Mouse (Mus musculus) neural tube, embryonic 12.5 days (tissue): ENCODE results near the gene Zfp985. TPM values are rescaled to one million over a fixed set of nuclear protein-coding genes. Genes with fewer than 3 reads are reported as not detected.
"Not testable (repeated sequence)": the region's sequence is repeated elsewhere in the genome, so short reads cannot be mapped to it uniquely, and the experiment has no call there.

Experiments
- ATAC-seq: fragments of 200-750 bp; cut with Nextera tagmentation; 2 replicates; pipeline ENCODE4 v1.8.0; 2017; ENCODE audit warnings: low read depth, mild to moderate bottlenecking, moderate TSS enrichment, moderate library complexity; ENCODE audit not compliant: low FRiP score
- H3K27ac ChIP-seq: fragments of 300-500 bp; sonication (generic); 2 replicates; pipeline ENCODE4 v1.5.1; 2016
- H3K27me3 ChIP-seq: fragments of 300-500 bp; sonication (generic); replicated peaks from 2 replicates; pipeline ENCODE4 v1.6.1; 2016; ENCODE audit warnings: mild to moderate bottlenecking
- H3K36me3 ChIP-seq: fragments of 300-500 bp; sonication (generic); 2 replicates; pipeline ENCODE4 v1.6.1; 2016; ENCODE audit warnings: mild to moderate bottlenecking
- H3K4me1 ChIP-seq: fragments of 300-500 bp; sonication (generic); 2 replicates; pipeline ENCODE4 v1.6.1; 2016
- H3K4me2 ChIP-seq: fragments of 300-500 bp; sonication (generic); replicated peaks from 2 replicates; pipeline ENCODE4 v1.6.1; 2016; ENCODE audit warnings: mild to moderate bottlenecking
- H3K4me3 ChIP-seq: fragments of 300-500 bp; sonication (generic); 2 replicates; pipeline ENCODE4 v1.5.1; 2016
- H3K9ac ChIP-seq: fragments of 300-500 bp; sonication (generic); 2 replicates; pipeline ENCODE4 v1.6.1; 2016; ENCODE audit warnings: mild to moderate bottlenecking
- H3K9me3 ChIP-seq: fragments of 300-500 bp; sonication (generic); 2 replicates; pipeline ENCODE4 v1.6.1; 2016; ENCODE audit warnings: mild to moderate bottlenecking
- WGBS: fragments of 180-500 bp; shearing (Covaris S2); methylation state at CpG from one replicate; pipeline ENCODE4 v1.1.7; 2016; 5-methylcytosine and 5-hydroxymethylcytosine counted together
- polyA plus RNA-seq: library from polyadenylated mRNA; unstranded; fragments of >200 nt; fragmentation: Nextera tagmentation; extraction: Ambion mirVana; gene quantifications from 2 replicates; pipeline ENCODE4 v1.2.1, GENCODE M21; 2016

Gene Zfp985
- polyA plus RNA-seq, 1 experiment from 2014 or later = not detected

DNA sequence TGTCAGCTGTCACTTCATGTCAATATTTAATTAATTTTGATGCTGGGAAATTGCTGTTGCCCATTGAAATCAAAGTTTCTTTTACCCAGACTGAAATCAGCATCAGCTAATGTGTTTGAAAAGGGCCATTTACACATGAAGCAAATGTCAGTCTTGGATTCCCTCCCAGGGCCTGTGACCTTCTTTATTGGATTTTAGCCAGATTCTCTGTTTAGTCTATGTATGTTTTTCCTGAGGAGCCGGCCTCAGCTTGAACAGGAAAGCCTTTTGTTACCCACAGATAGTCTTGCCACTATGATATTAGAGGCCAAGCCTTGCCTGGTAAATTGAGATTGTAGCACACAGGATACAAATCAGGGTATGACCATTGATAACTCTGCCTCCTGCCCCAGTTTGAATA is 6.0 kb downstream of the Zfp985 start:
- H3K4me2 ChIP-seq, H3K4me3 ChIP-seq, H3K4me1 ChIP-seq, H3K27me3 ChIP-seq, ATAC-seq, H3K9ac ChIP-seq, H3K27ac ChIP-seq, H3K36me3 ChIP-seq: not testable (repeated sequence)
- H3K9me3 ChIP-seq = peaks cover 10% of the 10 kb centered on the region; the same call in 1 of the 2 replicates
- WGBS = 70% methylated on average over 1 of the region's 1 CpGs

DNA sequence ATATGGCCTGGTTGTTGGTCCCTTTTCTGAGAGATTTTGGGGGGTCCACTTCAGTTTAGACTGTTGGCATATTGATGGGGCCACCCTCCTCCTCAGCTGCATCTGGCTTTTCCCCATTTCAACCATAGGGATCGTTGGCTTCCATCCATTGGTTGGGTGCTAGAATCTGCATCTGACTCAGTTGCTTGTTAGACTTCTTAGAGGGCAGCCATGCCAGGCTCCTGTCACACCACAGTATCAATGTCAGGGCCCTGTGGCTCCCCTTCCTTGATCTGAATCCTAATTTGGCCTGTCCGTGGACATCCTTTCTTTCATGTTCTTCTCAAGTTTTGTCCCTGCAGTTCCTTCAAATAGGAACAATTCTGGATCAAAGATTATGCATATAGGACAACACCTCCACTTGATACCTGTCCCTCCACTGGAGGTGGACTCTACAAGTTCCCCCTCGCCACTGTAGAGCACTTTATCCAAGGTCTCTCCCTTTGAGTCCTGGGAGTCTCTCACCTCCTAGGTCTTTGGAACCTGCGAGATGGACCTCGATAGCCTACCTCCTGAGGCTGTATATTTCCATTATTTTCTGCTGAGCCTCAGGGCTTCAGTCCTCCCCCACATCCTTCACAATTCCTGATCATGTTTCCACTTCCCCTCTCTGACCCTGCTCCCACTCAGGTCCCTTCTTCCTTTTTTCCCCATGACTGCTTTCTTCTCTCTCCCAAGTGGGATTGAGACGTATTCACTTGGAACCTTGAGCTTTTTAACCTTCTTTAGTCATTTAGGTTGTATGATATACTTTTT is 12.5 kb downstream of the Zfp985 start:
- WGBS = 76% methylated on average over 6 of the region's 6 CpGs
- Histone ChIP-seq H3K9ac (no peak overlapping the region), H3K27me3 (no peaks in the 10 kb centered on the region)

DNA sequence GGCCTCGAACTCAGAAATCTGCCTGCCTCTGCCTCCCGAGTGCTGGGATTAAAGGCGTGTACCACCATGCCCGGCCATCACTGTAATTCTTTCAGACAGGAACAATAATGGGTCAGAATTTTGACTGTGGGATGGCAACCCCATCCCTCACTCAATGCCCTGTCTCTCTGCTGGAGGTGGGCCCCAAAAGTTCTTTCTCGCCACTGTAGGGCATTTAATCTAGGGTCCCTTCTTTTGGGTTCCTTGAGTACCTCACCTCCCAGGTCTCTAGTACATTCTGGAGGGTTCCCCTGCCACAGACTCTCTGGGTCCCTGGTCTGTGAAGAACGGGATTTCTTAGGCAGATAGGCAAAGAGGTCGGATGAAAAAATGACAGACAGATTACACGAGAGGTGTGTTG is 18.1 kb downstream of the Zfp985 start:
- H3K4me1 ChIP-seq, ATAC-seq, H3K4me2 ChIP-seq, H3K27me3 ChIP-seq, H3K9me3 ChIP-seq, H3K27ac ChIP-seq, H3K4me3 ChIP-seq, H3K36me3 ChIP-seq, H3K9ac ChIP-seq: not testable (repeated sequence)
- 87% methylated on average over 8 of the region's 8 CpGs for WGBS

More for the DNA sequence above, 12.5 kb downstream of the Zfp985 start:
- H3K4me2 ChIP-seq = no peak overlapping the region
- no peaks in the 10 kb centered on the region for H3K4me1 ChIP-seq
- peaks cover 13% of the 10 kb centered on the region; the same call in 1 of the 2 replicates for H3K9me3 ChIP-seq
- no peak overlapping the region for H3K4me3 ChIP-seq
- H3K36me3 ChIP-seq = no peaks in the 10 kb centered on the region
- no peak for ATAC-seq
- no peak overlapping the region for H3K27ac ChIP-seq

DNA sequence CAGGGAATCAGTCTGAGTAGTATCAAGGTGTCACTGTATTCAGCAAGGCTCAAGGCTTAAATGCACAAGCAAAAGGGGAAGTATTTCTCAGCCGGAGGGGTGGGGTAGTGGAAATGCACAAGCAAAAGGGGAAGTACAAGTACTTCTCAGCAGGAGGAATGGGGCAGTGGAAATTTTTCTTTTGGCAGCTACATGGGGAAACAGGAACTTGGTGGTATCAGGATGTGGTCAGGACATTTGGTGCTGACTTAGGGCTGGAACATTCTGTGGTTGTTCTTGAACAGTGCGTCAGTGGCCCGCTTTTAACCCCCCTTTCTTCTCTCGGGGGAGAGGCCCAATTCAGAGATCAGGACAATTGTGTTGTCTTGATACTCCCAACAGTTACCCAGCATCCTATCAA is 26.3 kb downstream of the Zfp985 start:
- H3K9me3 ChIP-seq = peaks cover 14% of the 10 kb centered on the region
- not testable (repeated sequence) for H3K27ac ChIP-seq, H3K4me3 ChIP-seq, H3K4me2 ChIP-seq, H3K36me3 ChIP-seq, H3K4me1 ChIP-seq, H3K27me3 ChIP-seq, H3K9ac ChIP-seq, ATAC-seq
- 94% methylated on average over 4 of the region's 4 CpGs for WGBS

DNA sequence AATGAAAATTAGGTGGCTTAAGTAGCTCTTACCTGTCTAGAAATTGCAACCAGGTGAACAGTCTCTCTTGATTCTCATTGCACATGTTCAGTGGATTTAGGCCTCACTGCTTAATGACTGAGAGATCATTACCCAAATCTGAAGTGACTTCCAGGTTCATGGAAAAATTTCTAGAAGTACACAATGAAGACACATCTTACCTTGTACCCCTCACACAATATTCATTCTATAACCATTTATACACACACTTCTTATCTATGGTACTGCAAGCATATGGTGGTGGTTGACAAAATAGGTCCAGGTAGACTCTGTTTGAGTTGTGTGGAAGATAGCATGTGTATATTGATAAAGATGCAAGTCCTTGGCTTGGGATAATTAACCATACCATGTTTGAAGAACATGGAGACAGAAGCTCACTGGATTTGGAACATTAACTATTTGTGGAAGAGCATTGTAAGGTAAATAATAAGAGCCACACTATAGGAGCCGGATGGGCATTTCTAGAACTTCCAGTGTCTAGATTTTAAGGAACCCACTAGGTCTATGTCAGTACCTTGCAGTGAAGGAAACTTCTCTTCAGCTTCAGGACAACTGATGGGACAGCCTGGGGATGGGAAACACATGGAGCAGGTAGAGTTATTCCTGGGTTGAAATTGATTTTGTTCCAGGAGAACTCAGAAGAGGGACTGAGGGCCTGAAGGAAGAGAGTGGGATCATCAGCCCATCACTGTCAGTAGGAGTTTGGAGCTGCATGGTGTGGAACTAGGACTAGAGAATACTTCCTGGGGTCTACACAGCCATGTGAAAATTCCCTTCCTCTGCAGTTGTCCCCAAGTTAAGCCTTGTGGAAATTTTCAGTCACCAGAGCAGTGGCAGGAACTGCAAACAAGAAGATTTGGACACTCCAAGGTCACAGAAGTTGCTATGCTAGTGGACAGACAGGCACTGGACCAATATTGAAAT is 33.7 kb downstream of the Zfp985 start:
- no peak for ATAC-seq
- H3K36me3 ChIP-seq = no peaks in the 10 kb centered on the region
- H3K9ac ChIP-seq = no peak overlapping the region
- H3K27me3 ChIP-seq = no peaks in the 10 kb centered on the region
- H3K4me2 ChIP-seq = no peak overlapping the region
- peaks cover 27% of the 10 kb centered on the region for H3K9me3 ChIP-seq
- H3K4me3 ChIP-seq = no peak overlapping the region
- 68% methylated on average over 1 of the region's 1 CpGs for WGBS
- no peaks in the 10 kb centered on the region for H3K4me1 ChIP-seq
- H3K27ac ChIP-seq = no peak overlapping the region

DNA sequence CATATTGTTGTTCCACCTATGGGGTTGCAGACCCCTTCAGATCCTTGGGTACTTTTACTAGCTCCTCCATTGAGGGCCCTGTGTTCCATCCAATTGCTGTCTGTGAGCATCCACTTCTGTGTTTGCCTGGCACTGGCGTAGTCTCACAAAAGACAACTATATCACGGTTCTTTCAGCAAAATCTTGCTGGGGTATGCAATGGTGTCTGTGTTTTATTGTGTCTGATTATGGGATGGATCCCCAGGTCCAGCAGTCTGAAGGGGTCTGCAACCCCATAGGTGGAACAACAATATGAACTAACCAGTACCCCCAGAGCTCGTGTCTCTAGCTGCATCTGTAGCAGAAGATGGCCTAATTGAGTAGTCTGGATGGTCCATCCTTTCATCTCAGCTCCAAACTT is 41.6 kb downstream of the Zfp985 start:
- not testable (repeated sequence) for ATAC-seq, H3K36me3 ChIP-seq, H3K27me3 ChIP-seq, H3K9ac ChIP-seq, H3K4me3 ChIP-seq, H3K4me1 ChIP-seq, H3K27ac ChIP-seq, H3K4me2 ChIP-seq
- H3K9me3 ChIP-seq = peaks cover 13% of the 10 kb centered on the region
- WGBS = 82% methylated on average over 3 of the region's 3 CpGs

DNA sequence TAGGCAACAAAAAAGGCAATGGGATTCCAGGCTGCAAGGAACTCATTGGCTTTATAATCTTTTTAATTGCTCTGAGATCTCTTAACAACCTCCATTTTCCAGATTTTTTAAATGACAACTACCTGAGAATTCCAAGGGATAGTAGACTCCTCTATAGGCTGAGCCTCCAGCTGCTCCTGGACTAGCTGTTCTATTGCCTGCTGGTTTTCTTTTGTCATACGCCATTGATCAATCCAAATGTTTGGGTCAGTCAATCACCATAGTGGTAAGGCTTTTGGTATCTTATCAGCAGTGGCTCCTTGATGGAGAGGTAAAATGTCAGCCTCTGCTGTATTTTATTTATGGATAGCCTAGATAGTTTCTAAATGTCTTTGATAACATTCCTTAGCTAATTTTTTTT is 44.6 kb downstream of the Zfp985 start:
- Histone ChIP-seq H3K36me3 (no peaks in the 10 kb centered on the region), H3K4me3 (no peak overlapping the region), H3K9me3 (peaks cover 13% of the 10 kb centered on the region), H3K4me2 (no peak overlapping the region), H3K4me1 (no peaks in the 10 kb centered on the region), H3K27me3 (no peaks in the 10 kb centered on the region), H3K9ac (no peak overlapping the region), H3K27ac (no peak overlapping the region)
- 56% methylated on average over 1 of the region's 1 CpGs for WGBS
- no peak for ATAC-seq

DNA sequence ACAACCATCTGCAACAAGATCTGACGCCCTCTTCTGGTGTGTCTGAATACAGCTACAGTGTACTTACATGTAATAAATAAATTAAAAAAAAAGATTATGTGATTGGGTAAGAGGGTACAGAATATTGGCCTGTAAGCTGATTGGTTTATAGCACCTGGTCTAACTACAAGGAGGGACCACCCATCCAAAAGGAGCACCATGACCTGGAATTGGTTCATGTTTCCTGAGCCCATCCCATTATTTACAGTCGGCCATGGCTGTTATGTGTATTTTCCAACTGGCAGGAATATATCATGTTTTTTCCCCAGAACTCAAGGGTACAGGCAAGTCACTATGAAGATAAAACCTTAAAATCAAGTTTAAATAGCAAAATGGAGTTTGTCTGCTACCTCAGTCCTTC is 45.8 kb downstream of the Zfp985 start:
- no peaks in the 10 kb centered on the region for H3K4me1 ChIP-seq
- H3K9me3 ChIP-seq = peaks cover 13% of the 10 kb centered on the region
- no peak overlapping the region for H3K9ac ChIP-seq
- no peak for ATAC-seq
- no peak overlapping the region for H3K27ac ChIP-seq
- H3K27me3 ChIP-seq = no peaks in the 10 kb centered on the region
- no peaks in the 10 kb centered on the region for H3K36me3 ChIP-seq
- no peak overlapping the region for H3K4me3 ChIP-seq
- 69% methylated on average over 2 of the region's 2 CpGs for WGBS
- no peak overlapping the region for H3K4me2 ChIP-seq

DNA sequence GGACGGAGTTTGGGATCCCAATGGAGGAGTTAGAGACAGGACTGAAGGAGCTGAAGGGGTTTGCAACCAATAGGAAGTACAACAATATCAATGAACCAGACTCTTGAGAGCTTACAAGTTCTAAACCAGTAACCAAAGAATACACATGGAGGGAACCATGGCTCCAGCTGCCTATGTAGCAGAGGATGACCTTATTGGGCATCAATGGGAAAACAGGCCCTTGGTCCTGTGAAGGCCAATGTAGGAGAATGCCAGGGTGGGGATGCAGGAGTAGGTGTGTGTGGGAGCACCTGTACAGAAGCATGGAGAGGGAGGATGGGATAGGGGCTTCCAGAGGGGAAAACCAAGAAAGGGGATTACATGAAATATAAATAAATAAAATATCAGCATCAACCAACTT is 48.8 kb downstream of the Zfp985 start:
- H3K4me1 ChIP-seq = no peaks in the 10 kb centered on the region
- H3K9me3 ChIP-seq = peaks cover 17% of the 10 kb centered on the region
- H3K4me3 ChIP-seq = no peak overlapping the region
- H3K9ac ChIP-seq = no peak overlapping the region
- no peak for ATAC-seq
- H3K27ac ChIP-seq = no peak overlapping the region
- WGBS = 32% methylated on average over 1 of the region's 1 CpGs
- no peaks in the 10 kb centered on the region for H3K27me3 ChIP-seq
- H3K4me2 ChIP-seq = no peak overlapping the region
- no peaks in the 10 kb centered on the region for H3K36me3 ChIP-seq

DNA sequence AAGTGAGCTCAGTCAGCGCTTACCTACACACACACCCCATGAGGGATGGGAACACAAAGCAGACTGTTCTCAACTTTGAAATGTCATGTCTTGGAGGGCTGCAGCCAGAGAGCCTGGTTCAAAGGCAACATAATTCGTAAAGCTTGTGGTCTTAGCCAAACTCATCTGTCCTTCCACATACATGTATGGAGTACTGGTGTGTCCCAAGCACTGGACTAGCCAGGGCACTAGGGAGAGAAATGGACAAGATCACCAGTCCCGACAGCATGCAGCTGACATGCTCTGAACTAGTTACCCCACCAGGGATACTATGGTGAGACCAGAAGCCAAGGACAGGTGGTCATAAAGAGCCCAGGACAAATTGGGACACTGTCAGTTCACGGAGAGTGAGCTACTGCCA is 50.7 kb downstream of the Zfp985 start:
- no peak overlapping the region for H3K4me2 ChIP-seq
- 85% methylated on average over 4 of the region's 4 CpGs for WGBS
- no peak overlapping the region for H3K4me3 ChIP-seq
- no peak for ATAC-seq
- no peaks in the 10 kb centered on the region for H3K27me3 ChIP-seq
- no peaks in the 10 kb centered on the region for H3K4me1 ChIP-seq
- H3K27ac ChIP-seq = no peak overlapping the region
- no peaks in the 10 kb centered on the region for H3K36me3 ChIP-seq
- no peak overlapping the region for H3K9ac ChIP-seq
- peaks cover 20% of the 10 kb centered on the region for H3K9me3 ChIP-seq

DNA sequence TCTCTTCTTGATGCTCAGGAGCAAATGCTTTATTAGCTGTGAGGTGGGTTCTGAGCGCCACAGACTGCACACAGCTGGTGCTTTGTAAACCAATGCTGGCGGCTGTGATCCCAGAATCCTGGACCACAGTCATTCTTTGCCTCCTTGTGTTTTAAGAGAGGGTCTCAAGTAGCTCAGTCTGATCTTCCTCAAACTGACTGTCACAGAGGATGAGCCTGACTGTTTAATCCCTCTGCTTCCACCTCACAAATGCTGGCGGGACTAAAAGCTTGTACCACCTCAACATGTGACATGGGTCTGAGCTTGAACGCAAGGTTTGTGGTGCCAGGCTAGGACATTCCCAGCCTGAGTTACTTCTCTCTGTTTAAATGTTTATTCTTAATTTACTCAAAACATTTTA is 52.4 kb downstream of the Zfp985 start:
- no peak for ATAC-seq
- peaks cover 14% of the 10 kb centered on the region for H3K9me3 ChIP-seq
- WGBS = 82% methylated on average over 4 of the region's 4 CpGs

DNA sequence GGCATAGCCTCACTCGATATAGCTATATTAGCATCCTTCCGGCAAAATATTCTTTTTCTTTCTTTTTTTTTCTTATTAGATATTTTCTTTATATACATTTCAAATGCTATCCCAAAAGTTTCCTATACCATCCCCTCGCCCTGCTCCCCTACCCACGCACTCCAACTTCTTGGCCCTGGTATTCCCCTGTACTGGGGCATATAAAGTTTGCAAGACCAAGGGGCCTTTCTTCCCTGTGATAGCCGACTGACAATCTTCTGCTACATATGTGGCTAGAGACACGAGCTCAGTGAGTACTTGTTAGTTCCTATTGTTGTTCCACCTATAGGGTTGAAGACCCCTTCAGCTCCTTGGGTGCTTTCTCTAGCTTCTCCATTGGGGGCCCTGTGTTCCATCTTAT is 53.4 kb downstream of the Zfp985 start:
- not testable (repeated sequence) for H3K4me3 ChIP-seq, H3K9ac ChIP-seq, H3K36me3 ChIP-seq, H3K27me3 ChIP-seq, H3K4me2 ChIP-seq, H3K27ac ChIP-seq, ATAC-seq, H3K4me1 ChIP-seq
- 84% methylated on average over 6 of the region's 6 CpGs for WGBS
- peaks cover 14% of the 10 kb centered on the region for H3K9me3 ChIP-seq

More for the DNA sequence above, 52.4 kb downstream of the Zfp985 start:
- no peaks in the 10 kb centered on the region for H3K36me3 ChIP-seq
- H3K4me3 ChIP-seq = no peak overlapping the region
- no peak overlapping the region for H3K9ac ChIP-seq
- no peaks in the 10 kb centered on the region for H3K4me1 ChIP-seq
- no peak overlapping the region for H3K27ac ChIP-seq
- no peaks in the 10 kb centered on the region for H3K27me3 ChIP-seq
- H3K4me2 ChIP-seq = no peak overlapping the region
